Mouse (Mus musculus) kidney, postnatal 14 days (tissue): ENCODE measurements around the gene Pllp.

Experiments
- DNase-seq: peaks from one replicate; pipeline ENCODE4 v3.0.0; 2022; ENCODE audit warnings: mixed read lengths

The Pllp gene

DNA sequence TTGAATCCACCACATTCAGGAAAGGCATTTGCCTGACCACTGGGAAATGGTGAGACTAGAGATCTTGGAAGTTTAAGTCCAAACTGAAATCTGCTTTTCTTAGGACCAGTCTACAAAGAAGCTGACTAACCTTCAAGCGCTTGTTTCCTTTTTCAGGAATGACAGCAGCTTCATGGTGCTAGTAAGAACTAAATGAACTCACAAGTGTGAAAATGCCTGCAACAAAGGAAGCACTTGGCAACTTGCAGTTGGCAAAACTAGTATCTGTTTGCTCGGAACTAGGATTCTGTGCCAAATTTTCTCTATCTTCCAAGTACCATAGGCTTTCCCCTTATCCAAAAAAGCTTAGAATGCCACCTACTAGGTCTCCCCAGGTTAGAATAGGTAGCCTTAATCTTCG, 49.9 kb downstream of the Pllp start:
- DNase-seq, result no peak

DNA sequence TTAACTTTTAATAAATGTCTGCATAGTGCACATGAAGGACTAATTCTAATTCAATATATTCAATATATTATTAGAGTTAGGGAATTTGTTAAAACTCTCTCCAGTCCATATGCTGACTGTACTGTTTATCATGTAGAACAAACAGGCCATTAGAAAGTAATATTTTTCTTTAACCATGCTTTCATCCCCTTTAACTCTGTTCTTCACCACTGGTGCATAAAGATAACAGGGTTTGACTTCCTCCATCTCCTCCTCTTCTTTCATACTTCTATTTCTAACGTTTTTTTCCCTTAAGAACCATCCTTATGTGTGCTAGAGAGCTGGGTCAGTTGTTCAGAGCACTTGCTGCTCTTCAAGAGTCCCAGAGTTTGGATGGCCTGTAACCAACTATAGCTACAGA, 50.9 kb downstream of the Pllp start:
- no peak for DNase-seq

DNA sequence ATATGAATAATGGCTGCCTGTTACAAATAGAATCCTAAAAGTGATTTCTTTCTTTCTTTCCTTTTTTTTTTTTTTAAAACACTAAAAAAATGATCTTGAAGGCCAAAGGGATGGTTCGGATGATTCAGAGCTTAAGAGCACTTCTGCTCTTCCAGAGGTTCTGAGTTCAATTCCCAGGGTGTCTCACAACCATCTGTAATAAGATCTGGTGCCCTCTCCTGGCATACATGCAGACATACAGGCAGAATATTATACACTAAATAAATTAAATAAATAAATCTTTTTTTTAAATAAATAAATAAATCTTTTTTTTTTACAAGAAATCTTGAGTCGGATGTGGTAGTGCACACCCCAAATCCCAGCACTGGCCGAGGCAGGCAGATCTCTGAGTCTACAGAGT, 54.1 kb downstream of the Pllp start:
- DNase-seq, result no peak

DNA sequence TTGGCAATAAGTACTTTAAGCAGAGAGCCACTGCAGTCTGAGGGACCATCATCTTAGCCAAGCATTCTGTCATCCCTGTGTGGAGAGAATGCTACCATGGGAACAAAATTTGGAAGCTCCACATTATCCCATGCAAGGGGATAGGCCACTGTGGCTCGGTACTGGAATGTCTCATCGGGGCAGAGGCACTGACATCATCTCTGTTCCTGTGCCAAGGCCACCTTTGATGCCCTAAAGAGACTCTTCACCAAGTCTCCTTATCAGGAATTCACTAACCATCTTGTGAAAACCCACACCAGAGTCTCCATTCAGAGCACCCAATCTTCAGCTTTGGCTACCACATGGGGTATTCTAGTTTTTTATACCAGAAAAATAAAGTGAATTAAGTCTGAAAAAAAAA, 54.9 kb downstream of the Pllp start:
- no peak for DNase-seq

DNA sequence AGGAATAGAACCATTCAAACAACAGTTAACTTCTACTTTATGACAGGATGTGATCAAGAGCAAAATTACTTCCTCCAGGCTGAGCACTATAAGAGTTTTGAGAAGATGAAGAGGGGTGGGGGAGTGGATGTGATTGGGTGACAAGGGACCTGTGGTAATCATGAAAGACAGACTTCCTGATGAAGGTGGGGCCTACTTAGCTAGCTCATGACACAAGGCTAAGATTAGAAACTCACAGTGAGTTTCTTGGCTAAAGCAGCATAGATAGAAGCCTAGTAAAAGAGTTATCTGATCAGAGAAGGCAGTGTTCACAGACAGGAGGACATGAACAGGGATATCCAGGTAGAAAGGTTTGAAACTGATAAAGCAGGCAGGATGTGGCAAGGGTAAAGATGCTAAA, 61.9 kb downstream of the Pllp start:
- no peak for DNase-seq

DNA sequence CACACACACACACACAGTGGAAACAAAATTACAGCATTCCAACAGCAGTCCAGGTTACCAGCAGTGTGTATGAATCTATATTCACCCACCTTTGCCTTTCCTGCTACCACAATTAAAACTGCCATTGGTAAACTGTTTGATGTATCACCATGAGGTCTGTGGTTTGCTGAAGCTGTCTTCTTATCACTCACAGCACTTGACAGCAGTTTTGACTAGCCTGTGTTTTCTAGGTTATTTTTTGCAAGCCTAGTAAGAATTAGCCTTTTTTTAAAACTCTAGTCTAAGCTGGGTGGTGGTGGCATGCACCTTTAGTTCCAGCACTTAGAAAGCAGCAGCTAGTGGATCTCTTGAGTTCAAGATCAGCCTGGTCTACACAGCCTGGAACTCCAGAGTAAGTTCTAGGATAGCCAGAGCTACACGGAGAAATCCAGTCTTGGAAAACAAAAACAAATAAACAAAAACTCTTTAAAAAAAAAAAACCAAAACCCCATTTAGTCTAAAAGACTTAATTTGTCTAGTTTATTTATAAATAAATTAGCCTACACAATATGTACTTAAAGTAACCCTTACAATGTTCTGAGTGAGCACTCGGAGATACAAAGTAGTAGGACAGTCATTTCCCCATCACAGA, 62.4 kb downstream of the Pllp start:
- DNase-seq, result no peak
